Mouse (Mus musculus): Measurements from ENCODE around the gene Gm20388. TPM values are rescaled to one million over a fixed set of nuclear protein-coding genes. Genes with fewer than 3 reads are reported as not detected.

Gm20388 gene
- polyA plus RNA-seq, 1 experiment from 2014 or later: not detected

DNA sequence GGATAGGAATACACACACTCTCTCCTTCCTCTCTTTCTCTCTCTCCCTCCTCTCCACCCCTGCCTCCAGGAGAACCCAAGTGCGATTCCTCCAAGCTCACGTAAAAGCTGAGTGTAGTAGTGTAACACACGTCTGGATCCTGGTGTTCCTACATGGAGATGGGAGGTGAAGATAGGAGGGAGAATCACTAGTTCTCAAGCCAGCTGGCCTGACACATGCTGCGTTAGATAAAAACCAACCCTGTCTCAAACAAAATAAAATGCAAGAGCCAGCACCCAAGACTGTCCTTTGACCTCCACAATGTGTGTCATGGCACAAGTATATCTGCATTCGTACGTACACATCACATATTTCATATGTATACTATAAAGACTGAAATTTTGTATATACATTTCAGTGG is 3910.1 kb downstream of the Gm20388 start:
- Histone ChIP-seq H3K27ac (no peak overlapping the region), H3K9ac (no peak overlapping the region), H3K4me1 (no peaks in the 10 kb centered on the region), H3K27me3 (no peaks in the 10 kb centered on the region), H3K9me3 (no peaks in the 10 kb centered on the region), H3K4me2 (no peak overlapping the region), H3K4me3 (no peak overlapping the region), H3K36me3 (peaks cover 35% of the 10 kb centered on the region)
- WGBS: 93% methylated on average over 6 of the region's 6 CpGs
- ATAC-seq (ENCODE audit: insufficient number of reproducible peaks, insufficient read depth, low FRiP score, low TSS enrichment, low read depth): no peak

DNA sequence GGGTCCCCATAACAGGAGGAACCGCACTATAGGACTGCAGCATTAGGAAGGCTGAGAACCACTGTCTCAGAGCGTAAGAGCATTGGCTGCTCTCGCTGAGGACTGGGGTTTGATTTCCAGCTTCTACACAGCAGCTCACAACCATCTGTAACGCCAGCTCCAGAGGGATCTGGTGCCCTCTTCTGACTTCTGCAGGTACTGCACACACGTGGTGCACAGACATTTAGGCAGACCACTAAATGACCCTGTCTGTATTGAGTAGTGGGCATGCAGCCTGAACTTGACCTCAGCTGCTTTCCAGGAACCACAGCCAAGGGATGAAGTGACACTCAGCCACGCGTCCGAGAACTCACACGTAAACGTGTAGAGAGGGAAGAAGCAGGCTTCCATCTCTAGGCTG is 3912.5 kb downstream of the Gm20388 start:
- Histone ChIP-seq H3K36me3 (peaks cover 43% of the 10 kb centered on the region), H3K27ac (no peak overlapping the region), H3K27me3 (no peaks in the 10 kb centered on the region), H3K9ac (no peak overlapping the region), H3K4me1 (no peaks in the 10 kb centered on the region), H3K4me2 (no peak overlapping the region), H3K9me3 (no peaks in the 10 kb centered on the region), H3K4me3 (no peak overlapping the region)
- 93% methylated on average over 10 of the region's 10 CpGs for WGBS
- no peak for ATAC-seq (ENCODE audit: insufficient number of reproducible peaks, insufficient read depth, low FRiP score, low TSS enrichment, low read depth)

DNA sequence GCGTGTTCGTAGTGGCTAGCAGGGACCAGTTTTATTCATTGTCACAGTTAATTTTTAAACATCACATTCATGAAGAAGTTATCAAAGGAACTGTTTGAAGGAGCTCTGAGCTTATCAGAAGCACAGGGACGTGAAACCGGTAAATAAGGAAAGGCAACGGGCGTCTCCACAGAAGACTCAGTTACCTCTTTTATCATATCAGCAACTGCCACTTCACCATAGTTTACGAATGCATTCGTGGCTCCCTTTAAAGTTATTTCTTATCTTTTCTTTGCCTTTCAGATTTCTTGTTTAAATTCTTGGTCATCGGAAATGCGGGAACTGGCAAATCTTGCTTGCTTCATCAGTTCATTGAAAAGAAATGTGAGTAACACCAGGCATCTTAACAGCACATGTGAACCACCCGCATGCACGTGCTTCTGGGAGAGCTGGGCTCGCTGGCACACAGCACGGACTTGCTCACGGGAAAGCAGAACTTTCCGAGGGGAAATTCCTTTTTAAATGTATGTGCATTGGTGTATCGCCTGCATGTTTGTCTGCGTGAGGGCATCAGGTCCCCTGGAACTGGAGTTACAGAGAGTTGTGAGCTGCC is 3913.0 kb downstream of the Gm20388 start:
- Histone ChIP-seq H3K36me3 (peaks cover 48% of the 10 kb centered on the region), H3K9ac (no peak overlapping the region), H3K4me2 (no peak overlapping the region), H3K27ac (no peak overlapping the region), H3K27me3 (no peaks in the 10 kb centered on the region), H3K4me1 (no peaks in the 10 kb centered on the region), H3K9me3 (no peaks in the 10 kb centered on the region), H3K4me3 (no peak overlapping the region)
- no peak for ATAC-seq (ENCODE audit: insufficient number of reproducible peaks, insufficient read depth, low FRiP score, low TSS enrichment, low read depth)
- 90% methylated on average over 18 of the region's 18 CpGs for WGBS

DNA sequence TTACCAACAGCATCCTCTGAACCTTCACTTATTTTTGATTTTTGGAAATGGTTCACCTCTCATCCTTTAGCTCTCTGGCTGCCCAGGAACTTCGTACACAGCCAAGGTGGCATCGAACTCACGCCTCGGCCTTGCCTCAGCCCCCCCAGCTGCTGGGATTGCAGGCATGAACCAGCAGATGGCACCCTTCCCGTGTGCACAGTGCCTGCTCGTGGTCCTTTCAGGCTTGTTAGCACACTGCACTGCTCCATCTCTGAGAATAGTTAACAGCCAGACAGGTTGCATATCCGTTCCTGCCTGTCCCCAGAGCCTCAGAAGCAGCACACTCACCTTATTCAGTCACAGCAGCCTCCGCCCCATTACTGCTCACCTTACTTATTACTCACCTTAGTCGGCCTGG is 3915.4 kb downstream of the Gm20388 start:
- no peak overlapping the region for H3K27ac ChIP-seq
- no peaks in the 10 kb centered on the region for H3K9me3 ChIP-seq
- H3K36me3 ChIP-seq: peaks cover 66% of the 10 kb centered on the region
- no peaks in the 10 kb centered on the region for H3K27me3 ChIP-seq
- 51% methylated on average over 9 of the region's 9 CpGs for WGBS
- H3K4me2 ChIP-seq: no peak overlapping the region
- ATAC-seq (ENCODE audit: insufficient number of reproducible peaks, insufficient read depth, low FRiP score, low TSS enrichment, low read depth): no peak
- no peak overlapping the region for H3K9ac ChIP-seq
- H3K4me3 ChIP-seq: no peak overlapping the region
- H3K4me1 ChIP-seq: no peaks in the 10 kb centered on the region

DNA sequence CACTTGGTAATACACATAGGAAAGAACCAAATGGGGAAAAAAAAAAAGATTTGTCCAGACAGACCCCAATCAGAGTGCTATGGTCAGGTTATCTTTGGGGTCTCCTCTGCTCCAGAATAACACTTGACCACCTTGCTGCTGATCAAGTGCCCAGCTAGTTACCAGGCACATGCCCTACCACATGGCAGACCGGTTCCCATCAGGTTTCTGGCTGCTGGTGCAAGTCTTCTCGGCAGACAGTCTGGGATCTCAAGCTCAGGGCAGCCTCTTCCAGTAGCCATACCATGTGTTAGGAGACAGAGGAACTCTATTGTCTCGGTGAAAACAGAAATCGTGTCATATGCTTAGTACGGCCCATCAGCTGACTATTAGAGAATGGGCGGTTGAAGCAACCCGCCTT is 3916.1 kb downstream of the Gm20388 start:
- Histone ChIP-seq H3K4me3 (no peak overlapping the region), H3K36me3 (peaks cover 72% of the 10 kb centered on the region), H3K9ac (0 out of 2 replicates have a peak overlapping the region, but pooled peaks have one; percentile 2), H3K4me1 (no peaks in the 10 kb centered on the region), H3K27ac (no peak overlapping the region), H3K9me3 (no peaks in the 10 kb centered on the region), H3K27me3 (no peaks in the 10 kb centered on the region), H3K4me2 (no peak overlapping the region)
- ATAC-seq (ENCODE audit: insufficient number of reproducible peaks, insufficient read depth, low FRiP score, low TSS enrichment, low read depth): no peak
- 94% methylated on average over 7 of the region's 7 CpGs for WGBS

DNA sequence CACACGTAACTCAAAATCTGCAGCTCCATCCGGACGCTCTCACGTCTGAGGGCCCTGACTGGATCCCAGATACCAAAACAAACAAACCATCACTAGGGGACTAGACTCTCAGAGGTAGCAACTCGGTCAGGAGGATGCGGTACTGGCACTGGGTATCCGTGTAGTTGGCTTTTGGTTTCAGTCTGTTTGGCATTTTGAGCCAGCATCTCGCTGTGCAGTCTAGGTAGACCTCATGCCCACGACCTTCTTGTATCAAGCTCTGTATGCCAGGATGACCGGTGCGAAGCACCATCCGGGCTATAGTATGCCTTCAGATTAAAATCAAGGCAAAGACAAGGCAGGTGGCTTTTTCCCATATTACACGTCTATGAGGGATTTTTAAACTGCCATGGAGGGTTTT is 3916.9 kb downstream of the Gm20388 start:
- H3K4me1 ChIP-seq: no peaks in the 10 kb centered on the region
- WGBS: 89% methylated on average over 13 of the region's 13 CpGs
- no peaks in the 10 kb centered on the region for H3K9me3 ChIP-seq
- no peaks in the 10 kb centered on the region for H3K27me3 ChIP-seq
- no peak overlapping the region for H3K4me3 ChIP-seq
- ATAC-seq (ENCODE audit: insufficient number of reproducible peaks, insufficient read depth, low FRiP score, low TSS enrichment, low read depth): no peak
- H3K9ac ChIP-seq: no peak overlapping the region
- no peak overlapping the region for H3K27ac ChIP-seq
- no peak overlapping the region for H3K4me2 ChIP-seq
- peaks cover 80% of the 10 kb centered on the region for H3K36me3 ChIP-seq

DNA sequence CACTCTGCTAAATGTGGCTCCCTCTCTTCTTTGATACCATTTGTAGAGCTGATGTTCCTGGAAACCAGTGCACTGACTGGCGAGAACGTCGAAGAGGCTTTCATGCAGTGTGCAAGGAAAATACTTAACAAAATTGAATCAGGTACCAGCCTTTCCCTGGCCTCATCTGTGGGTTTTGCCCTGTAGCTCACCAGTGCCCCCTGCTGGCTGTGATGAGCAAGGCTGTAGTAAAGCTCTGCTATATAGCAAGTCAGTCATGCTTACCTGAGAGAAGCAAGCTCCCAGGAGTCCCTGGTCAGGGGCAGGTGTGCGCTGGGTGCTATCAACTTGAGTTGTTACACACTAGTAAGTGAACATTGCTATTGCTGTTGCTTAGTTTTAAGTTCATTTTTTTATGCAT is 3922.1 kb downstream of the Gm20388 start:
- Histone ChIP-seq H3K9me3 (no peaks in the 10 kb centered on the region), H3K27me3 (no peaks in the 10 kb centered on the region), H3K4me2 (no peak overlapping the region), H3K4me3 (no peak overlapping the region), H3K9ac (no peak overlapping the region), H3K36me3 (peaks cover 91% of the 10 kb centered on the region), H3K27ac (no peak overlapping the region), H3K4me1 (no peaks in the 10 kb centered on the region)
- 95% methylated on average over 4 of the region's 4 CpGs for WGBS
- no peak for ATAC-seq (ENCODE audit: insufficient number of reproducible peaks, insufficient read depth, low FRiP score, low TSS enrichment, low read depth)

DNA sequence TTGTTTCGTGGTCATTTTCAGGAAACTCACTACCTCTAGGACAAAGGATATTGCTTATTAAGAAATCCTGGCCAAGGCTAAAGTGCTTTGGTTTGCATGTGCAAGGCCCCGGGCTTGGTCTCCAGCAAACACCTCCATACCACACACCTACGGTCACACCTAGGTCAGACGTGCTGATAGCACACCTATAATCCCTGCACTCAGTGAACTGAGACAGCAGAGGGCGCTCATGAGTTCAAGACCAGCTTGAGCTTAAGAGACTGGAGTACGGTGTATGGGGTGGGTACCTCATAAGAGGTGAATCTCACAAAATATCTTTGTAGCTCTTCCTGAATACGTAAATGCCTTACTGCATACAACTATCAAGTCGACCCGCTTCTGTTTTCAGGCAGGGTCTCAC is 3924.8 kb downstream of the Gm20388 start:
- ATAC-seq (ENCODE audit: insufficient number of reproducible peaks, insufficient read depth, low FRiP score, low TSS enrichment, low read depth): no peak

DNA sequence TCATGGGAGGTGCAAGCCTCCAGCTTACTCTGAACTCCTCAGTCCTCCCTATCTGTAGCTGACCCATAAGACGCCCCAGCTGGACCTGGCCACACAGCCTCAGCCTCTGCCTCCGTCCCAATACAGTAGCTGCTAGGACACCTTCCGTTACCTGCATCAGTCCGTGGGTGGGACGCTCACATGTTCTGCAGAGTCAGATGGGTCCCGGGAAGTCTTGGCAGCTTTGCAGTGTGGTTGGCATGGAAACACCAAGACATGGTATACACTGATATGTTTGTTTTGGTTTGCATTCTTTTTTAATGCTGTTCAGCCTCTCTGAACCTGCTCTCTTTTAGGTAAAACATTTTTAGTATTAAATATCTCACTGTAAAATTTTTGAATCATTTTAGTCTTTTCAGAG is 3925.7 kb downstream of the Gm20388 start:
- 90% methylated on average over 6 of the region's 6 CpGs for WGBS
- Histone ChIP-seq H3K9ac (no peak overlapping the region), H3K27me3 (no peaks in the 10 kb centered on the region), H3K9me3 (no peaks in the 10 kb centered on the region), H3K4me1 (no peaks in the 10 kb centered on the region), H3K4me2 (no peak overlapping the region), H3K4me3 (no peak overlapping the region), H3K27ac (no peak overlapping the region), H3K36me3 (peaks cover 56% of the 10 kb centered on the region)
- ATAC-seq (ENCODE audit: insufficient number of reproducible peaks, insufficient read depth, low FRiP score, low TSS enrichment, low read depth): no peak

More for the DNA sequence above, 3924.8 kb downstream of the Gm20388 start:
- no peaks in the 10 kb centered on the region for H3K4me1 ChIP-seq
- no peak overlapping the region for H3K4me2 ChIP-seq
- peaks cover 65% of the 10 kb centered on the region for H3K36me3 ChIP-seq
- H3K27ac ChIP-seq: no peak overlapping the region
- H3K4me3 ChIP-seq: no peak overlapping the region
- no peak overlapping the region for H3K9ac ChIP-seq
- no peaks in the 10 kb centered on the region for H3K9me3 ChIP-seq
- no peaks in the 10 kb centered on the region for H3K27me3 ChIP-seq
- 58% methylated on average over 9 of the region's 9 CpGs for WGBS

DNA sequence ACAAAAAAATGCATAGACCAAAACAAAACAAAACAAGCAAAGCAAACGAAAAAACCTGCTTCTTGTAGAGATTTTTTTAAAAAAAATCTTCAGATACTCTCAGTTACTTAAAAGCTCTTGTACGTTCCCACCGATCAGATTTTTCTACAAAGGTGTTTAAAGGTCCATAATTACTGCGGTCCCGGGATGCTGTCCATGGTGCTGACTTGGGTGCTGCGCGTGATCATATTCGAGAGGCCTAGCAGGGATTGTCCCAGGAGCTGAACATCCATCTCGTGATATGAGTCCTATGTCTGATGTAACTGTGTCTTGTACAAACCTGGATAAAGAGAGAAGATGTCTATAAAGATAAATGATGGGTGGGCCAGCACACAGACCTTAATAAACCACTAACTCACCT is 3927.9 kb downstream of the Gm20388 start:
- no peak overlapping the region for H3K27ac ChIP-seq
- H3K4me2 ChIP-seq: no peak overlapping the region
- no peaks in the 10 kb centered on the region for H3K9me3 ChIP-seq
- H3K36me3 ChIP-seq: peaks cover 36% of the 10 kb centered on the region
- no peaks in the 10 kb centered on the region for H3K27me3 ChIP-seq
- H3K9ac ChIP-seq: no peak overlapping the region
- ATAC-seq (ENCODE audit: insufficient number of reproducible peaks, insufficient read depth, low FRiP score, low TSS enrichment, low read depth): no peak
- H3K4me1 ChIP-seq: no peaks in the 10 kb centered on the region
- H3K4me3 ChIP-seq: no peak overlapping the region
- 66% methylated on average over 9 of the region's 9 CpGs for WGBS

DNA sequence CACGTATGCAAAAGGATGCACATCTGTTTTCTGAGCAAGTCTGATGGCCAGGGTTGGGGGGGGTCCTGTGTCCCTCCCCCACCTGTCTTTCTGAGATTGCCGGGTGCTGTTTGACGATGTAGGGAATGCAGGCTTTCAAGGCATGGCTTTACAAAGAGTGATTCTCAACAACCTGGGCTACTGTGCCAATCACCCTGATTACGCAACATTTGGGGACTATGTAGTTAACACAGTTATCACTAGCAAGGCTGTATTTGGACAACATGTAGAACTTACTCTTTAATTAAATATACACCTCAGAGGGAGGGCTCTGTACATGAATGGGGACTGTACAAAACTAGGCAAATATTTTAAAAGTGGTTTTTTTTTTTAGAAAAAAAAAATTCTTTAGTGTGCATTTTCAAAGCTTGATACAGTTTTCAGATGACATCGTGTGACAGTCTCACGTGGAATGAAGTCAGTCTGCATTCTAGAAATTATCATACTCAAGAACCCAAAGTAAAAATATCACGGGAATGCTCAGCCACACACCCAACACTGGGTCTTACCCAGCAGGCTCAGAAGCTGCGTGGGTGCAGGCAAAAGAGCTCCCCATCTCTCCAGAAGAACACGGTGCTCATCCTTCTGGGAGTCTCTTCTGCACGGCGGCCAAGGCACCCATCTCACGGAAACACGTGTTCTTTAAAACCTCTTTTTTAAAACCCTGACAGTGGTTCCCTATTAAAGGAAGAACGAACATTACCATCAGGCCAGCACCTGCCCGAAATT is 3930.1 kb downstream of the Gm20388 start:
- Histone ChIP-seq H3K4me2 (no peak overlapping the region), H3K4me1 (no peaks in the 10 kb centered on the region), H3K27ac (no peak overlapping the region), H3K9me3 (no peaks in the 10 kb centered on the region), H3K9ac (no peak overlapping the region), H3K36me3 (peaks cover 13% of the 10 kb centered on the region), H3K4me3 (no peak overlapping the region), H3K27me3 (no peaks in the 10 kb centered on the region)
- no peak for ATAC-seq (ENCODE audit: insufficient number of reproducible peaks, insufficient read depth, low FRiP score, low TSS enrichment, low read depth)
- 88% methylated on average over 15 of the region's 15 CpGs for WGBS

DNA sequence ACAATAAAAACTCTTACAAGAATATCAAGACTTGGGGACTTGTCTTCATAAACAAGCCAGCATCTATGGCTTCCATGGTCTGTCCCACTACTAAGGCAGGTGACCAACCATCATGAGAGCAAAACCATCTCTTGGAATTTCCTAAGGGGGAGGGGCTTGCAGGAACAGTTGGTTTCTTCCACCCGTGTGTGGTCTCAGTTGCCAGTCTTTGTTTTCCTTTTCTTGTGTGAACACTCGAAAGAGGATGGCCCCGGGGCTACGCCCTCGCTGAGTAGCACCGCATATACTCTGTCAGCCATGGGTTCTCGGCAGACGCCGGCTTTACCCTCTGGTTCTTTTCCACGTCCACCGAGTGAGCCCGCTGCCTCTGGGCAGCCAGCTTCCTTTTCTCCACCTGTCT is 3931.4 kb downstream of the Gm20388 start:
- peaks cover 7% of the 10 kb centered on the region for H3K36me3 ChIP-seq
- no peaks in the 10 kb centered on the region for H3K27me3 ChIP-seq
- WGBS: 86% methylated on average over 12 of the region's 12 CpGs
- no peak for ATAC-seq (ENCODE audit: insufficient number of reproducible peaks, insufficient read depth, low FRiP score, low TSS enrichment, low read depth)
- H3K9me3 ChIP-seq: no peaks in the 10 kb centered on the region
- H3K4me3 ChIP-seq: no peak overlapping the region
- no peak overlapping the region for H3K9ac ChIP-seq
- no peaks in the 10 kb centered on the region for H3K4me1 ChIP-seq
- H3K27ac ChIP-seq: no peak overlapping the region
- H3K4me2 ChIP-seq: no peak overlapping the region
